Mouse (Mus musculus): ENCODE measurements around the gene Rp2.
"Not testable (repeated sequence)": the region's sequence is repeated elsewhere in the genome, so short reads cannot be mapped to it uniquely, and the experiment has no call there.

Gene Rp2

DNA sequence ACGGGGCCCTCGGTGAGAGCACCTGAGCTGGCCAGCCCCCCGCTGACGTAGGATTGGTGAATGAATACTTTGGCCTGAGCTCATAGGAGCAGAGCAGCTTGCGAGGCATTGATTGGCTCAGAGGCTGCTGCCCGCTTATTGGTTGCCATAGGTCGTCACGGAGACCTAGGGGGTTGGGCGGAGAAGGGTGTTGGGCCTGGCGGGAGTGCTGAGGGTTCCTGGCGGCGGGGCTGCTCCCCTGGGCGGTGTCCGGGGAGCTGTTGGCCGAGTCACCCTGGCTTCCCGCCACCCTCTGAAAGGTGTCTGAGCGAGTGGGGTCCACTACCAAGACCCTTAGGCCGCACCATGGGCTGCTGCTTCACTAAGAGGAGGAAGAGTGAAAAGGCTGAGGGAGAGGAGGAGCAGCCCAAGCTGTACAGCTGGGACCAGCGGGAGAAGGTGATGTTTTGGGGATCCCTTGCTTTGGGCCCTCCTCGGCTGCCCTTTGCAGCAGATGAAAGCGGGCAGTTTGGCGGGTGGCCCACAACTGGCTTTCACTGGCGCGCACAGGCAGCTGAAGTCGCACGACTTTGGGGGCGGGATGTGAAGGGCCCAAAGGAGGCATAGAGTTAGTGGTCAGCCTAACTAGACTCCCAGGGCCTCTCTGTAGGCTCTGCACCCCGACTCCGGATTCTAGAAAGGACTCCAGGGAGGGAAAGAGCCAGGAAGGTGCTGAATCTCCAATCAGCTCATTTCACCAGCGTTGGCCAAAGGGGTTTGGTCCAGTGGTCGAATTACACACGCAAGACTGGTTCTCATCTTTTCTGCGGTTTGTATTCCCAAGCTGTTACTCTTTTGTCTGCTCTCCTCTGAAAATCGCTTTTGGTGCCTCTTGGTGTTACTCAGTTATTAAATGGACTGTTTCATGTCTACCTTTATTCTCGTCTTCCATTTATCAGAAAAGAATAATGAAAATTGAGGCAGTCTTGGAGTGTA lies at the start of gene Rp2:
Rp2 (plus strand) TSS at position 91 of the 975 bp plus-strand sequence.
- peak; percentile 79 to 88 for DNase-seq

DNA sequence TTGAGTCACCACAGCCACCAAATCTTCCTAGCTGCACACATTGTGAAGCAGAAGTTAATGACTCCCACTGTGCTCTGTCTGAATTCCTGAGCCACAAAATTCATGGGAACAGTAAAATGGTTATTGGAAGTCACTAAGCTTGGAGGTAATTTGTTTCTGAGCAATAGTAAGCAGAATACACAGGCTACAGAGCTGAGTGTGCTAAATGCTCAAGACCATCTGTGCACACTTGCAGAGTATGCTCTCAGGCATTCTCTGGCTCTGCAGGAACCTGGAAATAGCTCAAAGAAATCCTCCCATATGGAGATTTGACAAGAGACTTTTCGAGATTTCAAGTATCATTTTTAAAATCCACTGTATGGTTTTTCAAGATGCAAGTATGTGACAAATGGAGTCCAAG lies 31.5 kb upstream of the Rp2 start:
- peak; percentile 27 to 29 for DNase-seq

DNA sequence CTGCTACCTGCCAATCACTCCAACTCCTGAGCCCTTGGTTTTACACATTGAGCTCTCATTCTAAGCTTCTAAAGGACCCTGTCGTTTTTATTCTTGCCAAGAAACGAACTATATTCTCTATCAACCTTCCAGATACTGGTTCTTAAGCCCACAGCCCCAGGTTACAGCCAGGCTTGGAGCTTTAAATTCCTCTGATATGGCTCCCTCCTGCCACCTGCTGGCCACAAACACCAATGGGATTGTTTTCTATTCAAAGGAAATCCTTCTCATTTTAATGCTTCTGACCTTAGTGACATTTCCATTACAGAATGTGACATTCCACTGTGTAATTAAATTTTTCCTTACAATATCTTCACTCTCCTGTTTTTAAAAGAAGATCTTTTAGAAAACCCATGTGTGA lies 28.6 kb upstream of the Rp2 start:
- peak; percentile 61 to 80 for DNase-seq

GRCm38 (mm10) chrX:20344980-20345379 lies 19.3 kb upstream of the Rp2 start:
- no peak for DNase-seq

- no peak for DNase-seq
Observed at GRCm38 (mm10) chrX:20346355-20346754, 17.9 kb upstream of the Rp2 start.

DNA sequence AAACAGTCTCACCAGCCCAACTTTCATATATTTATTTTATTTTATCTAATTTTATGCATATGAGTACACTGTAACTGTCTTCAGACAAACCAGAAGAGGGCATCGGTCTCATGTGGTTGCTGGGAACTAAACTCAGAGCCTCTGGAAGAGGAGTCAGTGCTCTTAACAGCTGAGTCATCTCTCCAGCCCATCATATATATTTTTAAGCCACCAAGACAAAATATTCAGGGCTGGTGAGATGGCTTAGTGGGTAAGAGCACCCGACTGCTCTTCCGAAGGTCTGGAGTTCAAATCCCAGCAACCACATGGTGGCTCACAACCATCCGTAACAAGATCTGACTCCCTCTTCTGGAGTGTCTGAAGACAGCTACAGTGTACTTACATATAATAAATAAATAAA lies 14.0 kb upstream of the Rp2 start:
- DNase-seq: not testable (repeated sequence)

DNA sequence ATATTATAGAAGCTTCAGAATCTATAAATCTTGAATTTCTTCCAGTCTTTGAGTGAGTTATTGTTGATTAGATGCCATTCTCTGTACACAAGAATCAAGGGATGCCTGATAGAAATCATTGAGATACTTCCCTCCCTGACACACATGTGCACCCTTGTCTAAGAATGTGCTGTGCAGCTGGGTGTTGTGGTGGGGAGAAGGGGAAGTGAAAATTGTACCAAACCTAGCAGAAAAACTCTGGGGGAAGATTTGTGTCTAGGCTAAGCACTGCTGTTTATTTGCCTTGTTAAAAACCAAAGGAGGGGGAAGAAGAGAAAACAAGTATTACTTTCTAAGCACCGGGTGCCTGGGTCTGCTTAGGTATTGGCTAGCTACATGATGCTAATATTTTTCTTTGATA lies 9.0 kb upstream of the Rp2 start:
- no peak for DNase-seq

GRCm38 (mm10) chrX:20356309-20356708 lies 8.0 kb upstream of the Rp2 start:
- no peak for DNase-seq

- no peak for DNase-seq
Observed at GRCm38 (mm10) chrX:20366036-20366435, 1.8 kb downstream of the Rp2 start.

DNA sequence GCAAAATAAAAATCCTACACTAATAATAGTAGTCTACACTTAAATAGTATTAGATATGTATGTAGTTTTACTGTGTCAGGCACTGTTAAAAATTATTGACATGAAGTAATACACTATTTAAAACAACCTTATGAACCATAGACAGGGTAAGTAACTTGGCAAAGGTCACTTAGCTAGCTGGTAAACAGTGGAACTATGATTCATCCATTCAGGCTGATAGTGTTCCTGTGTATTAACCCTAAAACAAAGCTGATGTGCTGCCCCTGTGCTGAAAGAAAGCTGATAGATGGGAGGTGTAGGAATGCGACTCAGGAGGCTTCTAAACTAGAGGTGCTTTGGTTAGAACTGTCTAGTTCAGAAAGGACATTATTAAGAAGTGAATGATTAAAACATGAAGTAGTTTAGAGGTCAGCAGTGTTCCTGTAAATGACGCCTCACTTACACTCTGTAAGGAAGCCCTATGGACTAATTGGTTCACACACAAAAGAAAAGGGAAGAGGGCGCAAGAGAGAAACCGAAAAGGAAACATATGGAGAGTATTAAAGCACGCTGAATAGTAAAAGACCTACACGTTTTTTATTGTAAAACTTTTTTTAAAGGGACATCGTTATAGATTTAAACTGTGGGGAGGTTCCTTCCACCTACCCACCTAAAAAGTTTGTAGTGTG lies 15.2 kb downstream of the Rp2 start:
- no peak for DNase-seq

DNA sequence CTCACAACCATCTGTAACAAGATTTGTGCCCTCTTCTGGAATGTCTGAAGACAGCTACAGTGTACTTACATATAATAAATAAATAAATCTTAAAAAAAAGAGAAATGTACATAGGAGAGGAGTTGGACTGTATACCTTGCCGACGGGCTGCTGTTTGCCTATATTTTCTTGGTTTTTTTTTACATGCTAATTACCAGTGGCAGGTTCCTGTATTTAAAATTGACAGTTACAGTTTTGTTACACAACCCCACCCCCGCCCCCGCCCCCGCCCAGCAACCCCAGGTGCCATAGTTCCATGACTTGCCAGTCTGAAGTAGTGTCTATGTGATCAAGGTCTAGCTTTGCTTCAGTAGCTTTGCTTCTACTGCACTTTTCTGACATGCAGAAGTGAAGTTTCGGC lies 18.0 kb downstream of the Rp2 start:
- no peak for DNase-seq

DNA sequence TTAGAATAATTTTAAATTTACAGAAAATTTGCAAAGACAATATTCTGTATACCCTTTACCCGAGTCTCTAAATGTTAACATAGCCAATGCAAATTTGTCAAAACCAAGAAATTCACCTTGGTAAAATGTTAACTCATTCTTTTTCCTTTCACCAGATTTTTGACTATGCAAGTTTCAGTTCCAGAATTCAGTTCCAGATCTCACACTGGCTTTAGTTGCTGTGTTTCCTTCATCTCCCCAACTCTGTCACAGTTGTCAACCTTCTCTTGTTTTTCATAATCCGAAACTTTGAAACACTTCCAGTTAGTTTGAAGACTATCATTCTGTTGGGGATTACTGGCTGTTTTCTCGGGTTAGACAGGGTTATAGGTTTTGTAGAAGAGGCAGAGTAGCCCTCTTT lies 22.7 kb downstream of the Rp2 start:
- DNase-seq: no peak

GRCm38 (mm10) chrX:20391964-20392363 lies 27.7 kb downstream of the Rp2 start:
- DNase-seq: not testable (repeated sequence)

DNA sequence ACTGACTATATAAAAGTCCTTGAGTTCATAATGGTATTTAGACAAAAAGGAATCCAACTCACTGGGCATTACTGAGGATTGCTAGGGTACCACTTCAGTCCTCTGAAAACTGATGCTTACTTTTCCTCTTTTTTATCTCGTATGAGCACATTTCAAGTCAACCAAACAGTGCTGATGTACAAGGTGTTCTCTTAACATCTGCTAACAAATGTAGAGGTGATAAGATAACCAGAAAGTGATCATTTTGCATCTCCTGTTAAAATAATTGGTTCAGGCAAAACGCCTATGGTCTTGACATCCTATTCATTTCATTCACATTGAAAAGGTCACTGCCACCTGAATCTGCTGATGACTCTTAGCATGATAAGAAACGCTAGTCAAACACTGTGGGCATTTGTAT lies 28.7 kb downstream of the Rp2 start:
- DNase-seq: no peak

DNA sequence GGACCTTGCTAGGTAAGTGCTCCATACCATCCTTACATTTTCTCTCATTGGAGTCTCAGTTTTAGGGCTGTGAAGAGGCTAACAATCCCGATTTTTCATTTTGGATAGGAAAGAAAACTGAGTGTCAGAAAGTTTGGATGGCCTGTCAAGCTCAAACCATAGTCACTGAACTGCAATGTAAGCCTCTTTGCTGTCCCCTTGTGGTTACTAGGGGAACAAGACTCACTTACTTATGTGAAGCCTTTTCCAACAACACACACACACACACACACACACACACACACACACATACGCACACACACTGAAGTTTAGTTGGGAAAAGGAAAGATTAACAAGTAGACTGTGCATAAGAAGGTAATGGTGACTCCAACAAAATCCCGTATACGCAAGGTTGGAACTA lies 39.8 kb downstream of the Rp2 start:
- DNase-seq: no peak

DNA sequence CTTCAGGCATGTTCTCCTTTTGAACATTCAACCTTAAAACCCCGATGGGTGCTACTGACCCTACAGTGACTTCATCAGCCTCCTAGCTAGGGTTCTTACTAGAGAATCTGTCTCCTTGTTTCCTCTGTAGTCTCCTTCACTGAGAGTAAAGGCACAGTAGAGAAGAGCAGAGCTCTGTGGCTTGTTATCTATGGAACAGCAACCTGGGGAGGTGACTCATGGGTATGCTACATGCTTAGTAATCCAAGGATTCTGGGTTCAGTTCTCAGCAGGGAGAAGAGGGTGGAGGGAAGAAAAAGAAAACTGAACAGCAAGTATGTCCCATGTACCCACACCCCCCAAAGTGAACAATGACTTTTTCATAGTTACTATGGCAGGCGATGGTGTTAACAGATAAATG lies 42.6 kb downstream of the Rp2 start:
- no peak for DNase-seq

GRCm38 (mm10) chrX:20407676-20408075 lies 43.4 kb downstream of the Rp2 start:
- no peak for DNase-seq

GRCm38 (mm10) chrX:20411382-20411781 lies 47.1 kb downstream of the Rp2 start:
- DNase-seq: no peak

- no peak for DNase-seq
Observed at GRCm38 (mm10) chrX:20412221-20412620, 47.9 kb downstream of the Rp2 start.

DNA sequence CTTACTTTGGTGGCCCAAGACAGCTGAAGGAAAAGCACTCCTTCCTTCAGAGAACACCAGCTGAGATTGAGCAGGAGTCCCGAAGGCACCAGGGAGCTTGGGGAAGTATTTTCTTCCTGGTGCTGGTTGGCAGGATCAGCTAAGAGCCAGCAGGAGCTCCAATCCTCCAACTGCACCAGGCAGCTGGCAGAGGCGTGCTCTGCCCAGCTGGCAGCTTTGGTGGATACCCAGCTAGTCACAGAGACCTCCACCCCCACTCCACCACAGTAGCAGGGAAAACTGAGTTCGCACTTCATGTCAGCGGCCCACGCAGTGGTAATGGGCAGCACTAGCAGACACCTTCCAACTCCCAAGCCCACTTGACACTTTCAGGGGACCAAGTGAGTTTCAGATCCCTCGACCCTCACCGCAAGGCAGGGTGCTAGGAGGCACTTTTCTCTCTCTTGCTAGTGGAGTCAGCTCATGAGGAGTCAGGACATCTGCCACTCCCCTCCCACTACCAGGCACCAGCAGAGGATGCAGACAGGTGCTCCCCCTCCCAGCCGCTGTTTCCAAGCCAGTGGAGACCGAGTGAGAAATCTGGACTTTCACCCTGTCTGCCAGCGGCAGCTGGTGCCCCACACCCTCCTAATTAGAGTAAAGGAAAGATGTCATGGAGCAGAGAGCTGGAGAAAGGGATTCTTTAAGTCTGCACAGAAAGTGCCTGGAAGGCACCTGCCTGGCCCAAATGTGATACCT lies 50.8 kb downstream of the Rp2 start:
- DNase-seq: peak in 1 of 2 experiments; percentile 6

DNA sequence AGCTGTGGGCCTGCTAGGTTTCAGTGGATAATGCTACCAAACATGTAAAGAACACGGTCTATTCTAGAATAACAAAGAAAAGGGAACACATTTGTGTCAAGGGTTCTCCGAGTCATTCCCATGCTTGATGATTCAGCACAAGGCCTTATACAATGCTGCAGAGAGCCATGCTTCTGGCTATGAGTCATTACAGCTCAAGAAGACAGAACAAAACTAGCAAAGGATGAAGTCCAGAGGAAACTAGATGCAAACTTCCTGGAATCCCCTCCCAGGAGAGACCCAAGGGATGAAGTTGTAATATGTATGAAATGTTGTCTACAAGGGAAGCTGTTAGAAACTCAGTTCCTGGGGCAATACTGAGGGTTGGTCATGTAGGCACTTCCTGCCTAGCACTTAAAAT lies 54.2 kb downstream of the Rp2 start:
- DNase-seq: no peak

DNA sequence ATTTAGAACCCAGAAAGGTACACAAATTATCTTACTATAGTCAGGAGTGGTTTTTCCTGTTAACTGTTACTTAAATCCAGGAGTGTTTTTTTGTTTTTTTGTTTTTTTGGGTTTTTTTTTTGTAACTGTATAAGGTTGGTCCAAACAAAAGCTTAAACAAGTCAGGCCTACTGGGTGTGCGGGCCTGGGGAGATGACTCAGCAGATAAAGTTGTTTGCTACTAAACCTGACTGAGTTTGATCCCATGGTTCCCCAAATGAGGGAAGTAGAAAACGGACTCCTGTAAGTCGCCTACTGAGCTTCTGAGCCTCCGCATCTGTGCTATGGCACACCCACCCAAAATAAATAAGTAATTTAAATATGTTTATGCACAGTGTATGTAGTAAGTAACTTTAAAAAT lies 55.3 kb downstream of the Rp2 start:
- no peak for DNase-seq

DNA sequence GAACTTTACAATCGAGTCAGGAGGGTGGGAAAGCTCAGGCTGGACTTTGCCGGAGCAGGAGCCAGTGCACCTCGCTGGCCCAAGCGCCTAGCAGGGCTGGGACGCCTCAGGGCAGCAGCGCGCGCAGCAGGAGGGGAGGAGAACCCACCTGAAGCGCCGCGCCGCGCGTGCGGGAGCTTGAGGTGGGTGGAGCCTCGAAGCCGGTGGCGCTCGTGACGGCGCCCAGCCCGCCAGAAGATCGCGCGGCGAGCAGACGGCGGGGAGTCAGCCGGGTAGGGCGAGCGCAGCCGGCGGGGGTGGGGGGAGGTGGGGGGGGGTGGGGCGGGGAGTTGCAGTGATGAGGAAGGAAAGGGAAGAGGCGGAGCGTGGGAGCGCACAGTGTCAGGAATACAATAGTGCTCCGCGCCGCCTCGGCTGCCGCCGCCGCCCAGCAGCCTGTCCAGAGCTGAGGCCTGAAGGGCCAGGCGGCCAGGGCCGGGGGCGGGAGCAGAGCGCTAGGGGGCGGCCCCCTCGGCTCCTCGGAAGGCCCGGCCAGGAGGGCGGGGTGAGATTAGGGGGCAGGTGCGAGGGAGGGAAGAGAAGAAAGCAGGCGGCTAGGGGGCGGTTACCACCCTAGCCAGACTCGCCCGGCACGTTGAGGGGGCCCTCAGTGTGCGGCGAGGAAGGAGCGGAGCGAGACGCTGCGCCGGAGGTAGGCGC lies 61.0 kb downstream of the Rp2 start, which contains the start of gene Jade3:
Jade3 (plus strand) TSS at position 549 of the 699 bp plus-strand sequence.
- peak; percentile 74 to 79 for DNase-seq
